Mouse (Mus musculus) cerebellum, adult 11 months (tissue): ENCODE data around the gene Gm266.
A peak's percentile ranks its signal among the peaks of the same experiment; 100 is the strongest.

Experiments used
- DNase-seq: peaks from one replicate; pipeline ENCODE4 v3.0.0; 2022

Gm266 gene

GRCm38 (mm10) chr12:111500725-111501124 lies 15.1 kb upstream of the Gm266 start:
- DNase-seq = no peak

- DNase-seq = no peak
Observed at GRCm38 (mm10) chr12:111499617-111500016, 14.0 kb upstream of the Gm266 start.

- no peak for DNase-seq
Observed at GRCm38 (mm10) chr12:111497076-111497475, 11.5 kb upstream of the Gm266 start.

GRCm38 (mm10) chr12:111494931-111495330 lies 9.3 kb upstream of the Gm266 start:
- DNase-seq = no peak

GRCm38 (mm10) chr12:111489261-111489865 lies 3.7 kb upstream of the Gm266 start:
- DNase-seq = no peak

- DNase-seq = no peak
Observed at GRCm38 (mm10) chr12:111486455-111486854, 832 bp upstream of the Gm266 start.

- no peak for DNase-seq
Observed at GRCm38 (mm10) chr12:111485046-111485651, 474 bp downstream of the Gm266 start.

GRCm38 (mm10) chr12:111479917-111480316 lies 5.7 kb downstream of the Gm266 start:
- no peak for DNase-seq

- DNase-seq = no peak
Observed at GRCm38 (mm10) chr12:111478924-111479323, 6.7 kb downstream of the Gm266 start.

- DNase-seq = no peak
Observed at GRCm38 (mm10) chr12:111474893-111475643, 10.6 kb downstream of the Gm266 start.

- DNase-seq = no peak
Observed at GRCm38 (mm10) chr12:111474384-111474783, 11.2 kb downstream of the Gm266 start.

- DNase-seq = no peak
Observed at GRCm38 (mm10) chr12:111472886-111473285, 12.7 kb downstream of the Gm266 start.

GRCm38 (mm10) chr12:111471721-111472120 lies 13.9 kb downstream of the Gm266 start:
- DNase-seq = no peak

- no peak for DNase-seq
Observed at GRCm38 (mm10) chr12:111471119-111471518, 14.5 kb downstream of the Gm266 start.

- peak; percentile 60 for DNase-seq
Observed at GRCm38 (mm10) chr12:111469507-111469906, 16.1 kb downstream of the Gm266 start.

GRCm38 (mm10) chr12:111468206-111468605 lies 17.4 kb downstream of the Gm266 start:
- DNase-seq = no peak

GRCm38 (mm10) chr12:111466369-111466768 lies 19.3 kb downstream of the Gm266 start:
- DNase-seq = no peak

GRCm38 (mm10) chr12:111463570-111463969 lies 22.1 kb downstream of the Gm266 start:
- no peak for DNase-seq

GRCm38 (mm10) chr12:111457742-111458141 lies 27.9 kb downstream of the Gm266 start:
- no peak for DNase-seq

- no peak for DNase-seq
Observed at GRCm38 (mm10) chr12:111455860-111456259, 29.8 kb downstream of the Gm266 start.

- no peak for DNase-seq
Observed at GRCm38 (mm10) chr12:111455311-111455846, 30.2 kb downstream of the Gm266 start.

- DNase-seq = no peak
Observed at GRCm38 (mm10) chr12:111454543-111455280, 30.9 kb downstream of the Gm266 start.

GRCm38 (mm10) chr12:111454021-111454420 lies 31.6 kb downstream of the Gm266 start:
- no peak for DNase-seq
